Mouse (Mus musculus): ENCODE measurements around the gene Gm17455.

The Gm17455 gene

DNA sequence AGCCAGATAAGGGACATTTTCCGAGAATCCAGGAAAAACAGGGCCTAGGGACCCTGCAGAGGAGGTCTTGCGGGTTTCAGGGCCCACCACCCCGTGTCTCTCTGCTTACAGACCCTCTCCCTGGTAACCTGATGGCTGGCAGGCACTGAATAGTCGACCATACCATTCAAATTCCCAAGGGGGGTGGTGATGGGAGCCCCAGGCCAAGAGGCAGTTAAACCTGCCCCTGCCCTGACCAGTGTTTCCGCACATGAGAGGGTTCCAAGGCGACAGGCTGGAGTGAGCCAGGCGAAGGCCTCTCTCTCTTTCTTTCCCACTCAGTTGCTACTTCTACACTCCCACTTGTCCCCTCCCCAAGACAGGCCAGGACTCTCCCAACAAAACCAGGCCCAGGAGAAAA, at the start of gene Gm17455:
Gm17455 (plus strand) TSS at position 278 of the 400 bp plus-strand sequence.
- DNase-seq: no peak

DNA sequence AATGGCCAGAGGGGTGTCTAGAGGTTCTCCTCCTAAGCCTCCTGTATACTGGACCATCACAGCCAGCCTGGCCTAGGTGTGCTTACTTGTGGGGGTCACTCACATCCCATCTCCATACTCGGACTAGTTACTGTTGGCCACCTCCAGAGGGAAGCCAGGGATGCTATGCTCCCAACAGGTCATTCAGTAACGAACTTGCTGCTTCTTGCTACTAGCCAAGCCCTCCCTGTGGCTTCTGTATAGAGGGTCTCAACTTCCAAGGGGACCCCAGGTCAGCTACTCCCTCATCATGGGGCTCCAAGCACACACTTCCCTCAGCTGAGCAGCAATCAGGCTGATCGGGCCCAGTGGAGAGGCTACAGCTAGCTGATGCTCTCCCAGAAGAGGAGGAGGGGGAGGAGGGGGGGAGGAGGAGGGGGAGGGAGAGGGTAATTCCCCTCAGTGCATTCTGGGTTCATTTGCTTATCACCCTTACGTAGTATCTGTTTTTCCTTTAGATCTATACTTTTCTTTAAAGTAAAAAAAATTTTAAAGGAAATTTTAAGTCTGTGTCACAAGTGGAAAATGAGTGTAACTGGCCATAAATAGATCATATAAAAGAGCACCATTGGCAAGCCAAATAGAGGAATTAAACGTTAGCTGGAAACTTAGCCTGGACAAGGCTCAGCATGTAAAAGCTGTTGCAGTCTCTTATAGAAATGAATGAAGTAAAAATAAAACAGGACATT, 49.3 kb upstream of the Gm17455 start:
- no peak for DNase-seq

DNA sequence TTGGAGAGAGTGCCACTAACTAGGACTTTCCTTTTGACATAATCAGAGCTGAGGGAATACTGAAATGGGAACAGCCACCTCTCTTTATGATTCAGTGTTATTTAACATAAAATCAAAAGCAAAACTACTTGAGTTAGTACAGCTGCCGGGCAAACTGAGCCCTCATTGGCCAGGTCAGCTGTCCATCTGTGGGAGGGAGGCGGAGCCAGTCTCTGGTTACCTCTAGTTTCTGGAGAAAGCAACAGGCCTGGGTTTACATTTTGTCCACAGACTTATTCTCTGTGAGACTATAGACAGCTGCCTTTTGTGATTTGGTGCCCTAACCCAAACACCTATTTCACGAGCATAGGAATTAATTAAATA, 48.7 kb upstream of the Gm17455 start:
- peak; percentile 96 for DNase-seq

DNA sequence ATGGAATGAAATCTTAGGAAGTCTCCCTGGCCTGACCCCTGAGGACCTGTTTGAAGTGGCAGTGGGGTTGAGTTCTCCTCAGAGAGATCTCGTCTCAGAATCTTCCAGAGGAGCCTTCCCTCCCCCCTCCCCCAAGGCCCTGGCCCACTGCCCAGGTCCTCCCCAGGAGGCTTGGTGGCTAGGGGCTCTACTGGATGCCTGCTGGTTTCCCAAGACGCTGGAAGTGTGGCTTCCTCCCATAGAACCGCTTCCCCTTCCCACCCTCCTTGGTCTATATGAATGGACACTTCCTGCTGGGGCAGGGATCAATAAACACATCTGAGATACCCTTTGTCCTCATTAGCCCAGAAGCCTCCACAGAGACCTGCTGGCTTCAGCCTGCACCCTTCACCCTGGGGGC, 48.3 kb upstream of the Gm17455 start:
- peak; percentile 57 for DNase-seq

DNA sequence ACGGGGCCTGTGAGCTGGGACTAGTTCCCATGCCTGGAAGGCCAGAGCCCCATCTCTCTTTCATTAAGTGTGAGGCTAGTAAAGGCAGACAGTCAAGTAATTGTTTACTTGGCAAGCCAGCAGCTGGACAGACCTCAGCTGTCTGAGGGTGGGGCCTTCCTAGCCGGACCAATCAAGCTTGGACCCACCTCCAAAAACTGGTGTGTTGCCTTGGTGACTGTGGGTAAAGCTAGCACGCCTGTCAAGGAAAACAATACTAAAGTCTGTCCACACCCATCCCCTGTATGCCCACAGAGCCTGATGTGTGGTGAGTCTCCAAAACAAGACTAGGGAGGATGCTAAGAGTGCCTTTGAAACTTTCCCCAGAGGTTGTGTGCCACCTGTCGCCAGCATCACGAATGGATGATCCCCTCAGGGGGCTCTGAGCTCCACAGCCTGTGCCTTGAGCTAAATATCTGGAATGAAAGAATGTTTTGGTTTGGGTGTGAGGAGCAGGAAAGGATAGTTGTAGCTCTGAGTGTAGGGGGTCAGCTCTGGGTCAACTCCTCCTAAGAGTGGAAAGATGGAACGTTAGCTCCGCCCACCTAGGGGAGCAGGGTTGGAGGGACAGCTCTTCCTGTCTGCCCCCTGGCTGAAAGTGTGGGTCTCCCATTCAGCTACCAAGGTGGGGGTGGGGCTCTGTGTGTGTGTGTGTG, 47.6 kb upstream of the Gm17455 start:
- peak; percentile 95 for DNase-seq

DNA sequence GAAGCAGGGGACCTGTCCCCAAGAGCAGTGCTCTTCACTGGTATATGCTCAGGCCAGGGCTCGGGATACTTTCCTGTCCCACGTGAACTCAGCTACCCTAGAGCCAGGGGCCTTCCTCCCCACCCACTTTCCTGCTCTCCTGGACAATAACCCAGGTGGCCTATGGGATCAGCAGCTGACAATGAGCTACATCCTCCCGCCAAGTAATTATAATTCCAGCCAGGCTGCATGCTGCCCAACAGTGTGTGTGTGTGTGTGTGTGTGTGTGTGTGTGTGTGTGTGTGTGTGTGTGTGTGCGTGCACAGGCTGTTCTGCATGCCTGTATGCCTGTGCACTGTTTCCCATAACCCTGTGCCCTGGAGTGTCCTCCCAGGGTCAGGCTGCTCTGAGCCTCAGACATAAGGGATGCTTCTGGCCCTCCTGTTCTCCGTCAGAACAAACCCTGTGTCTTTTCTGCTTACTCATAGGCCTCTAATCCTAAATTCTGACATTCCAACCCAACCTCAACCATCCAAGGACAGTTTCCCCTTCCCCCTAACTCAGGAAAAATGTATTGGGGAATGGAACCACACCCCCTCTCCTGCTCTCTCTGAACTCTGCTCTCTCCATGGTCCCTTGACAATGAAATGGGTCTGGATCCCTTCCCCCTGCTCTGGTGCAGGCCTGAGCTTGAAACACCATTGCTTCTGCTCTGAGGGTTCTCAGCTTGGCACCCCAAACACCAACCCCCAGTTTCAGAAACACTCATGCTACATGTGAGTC, 46.1 kb upstream of the Gm17455 start:
- DNase-seq: peak; percentile 46

DNA sequence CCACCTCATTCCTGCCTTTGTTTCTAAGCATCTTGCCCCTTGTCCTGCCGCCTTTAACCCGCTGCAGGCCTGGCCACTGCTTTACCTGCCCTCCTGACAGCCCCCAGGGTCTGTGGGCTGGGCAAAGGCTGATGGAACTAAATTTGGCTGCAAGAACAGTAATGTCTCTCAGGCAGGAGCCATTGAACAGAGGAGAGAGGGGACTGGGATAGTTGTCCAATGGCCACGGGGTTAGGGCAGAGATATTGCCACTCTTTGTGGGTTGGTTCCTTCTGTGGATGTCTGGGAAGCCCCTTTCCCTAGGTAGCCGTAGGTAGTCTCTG, 45.6 kb upstream of the Gm17455 start:
- DNase-seq: no peak

DNA sequence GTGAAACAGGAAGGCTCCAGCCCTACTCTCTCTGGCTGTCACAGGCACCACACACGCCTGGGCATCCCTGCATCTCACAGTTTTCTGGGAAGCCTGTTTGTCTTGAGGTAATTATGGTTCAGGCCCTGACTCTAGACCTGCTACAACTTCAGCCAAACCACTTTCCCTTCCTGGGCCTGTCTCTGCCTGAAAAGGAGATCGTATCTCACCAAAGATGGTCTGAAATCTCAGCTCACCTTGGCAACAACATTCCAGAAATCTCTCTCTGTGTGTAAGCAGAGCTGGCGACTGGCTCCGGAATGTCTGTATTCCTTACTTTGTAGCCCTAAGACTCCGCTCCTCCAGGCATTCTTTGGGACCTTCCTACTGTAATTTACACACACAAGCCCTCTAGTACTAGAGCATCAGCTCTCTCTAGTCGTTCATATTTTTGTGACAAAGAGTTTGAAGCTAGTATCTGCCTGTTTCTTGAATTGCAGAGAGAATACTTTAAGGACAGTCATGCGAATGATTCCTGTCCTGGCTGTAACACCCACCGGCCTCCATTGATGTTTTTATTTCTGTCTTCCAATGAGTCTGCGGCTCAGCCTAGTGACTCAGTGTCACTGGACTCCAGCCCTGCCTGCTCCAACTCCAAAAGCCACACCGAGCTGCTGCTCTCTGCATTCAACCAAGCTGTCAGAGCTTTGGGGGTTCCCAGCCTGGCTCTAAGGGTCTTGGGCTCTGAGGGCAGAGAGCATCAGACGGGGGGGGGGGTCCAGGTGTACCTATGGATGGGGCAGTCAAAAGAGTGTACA, 44.4 kb upstream of the Gm17455 start:
- DNase-seq: no peak

DNA sequence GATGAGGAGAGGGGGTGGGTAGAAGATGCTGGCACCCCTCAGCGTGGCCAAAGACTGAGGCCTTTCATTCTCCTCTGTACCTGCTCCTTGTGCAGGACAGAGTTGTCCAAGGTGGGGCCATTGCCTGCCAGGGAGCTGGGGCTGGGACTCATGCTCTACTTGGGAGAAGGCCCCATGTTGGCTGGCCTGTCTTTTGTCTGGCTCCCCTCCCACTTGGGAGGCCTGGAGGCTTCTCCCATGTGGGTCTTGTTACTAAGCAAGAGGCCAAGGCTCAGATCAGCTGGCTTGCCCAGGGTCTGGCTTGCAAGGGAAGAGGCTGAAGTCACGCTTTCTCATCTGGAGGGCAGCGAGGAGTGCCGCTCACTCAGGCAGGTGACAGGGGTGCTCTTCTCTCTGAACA, 42.1 kb upstream of the Gm17455 start:
- DNase-seq: no peak

DNA sequence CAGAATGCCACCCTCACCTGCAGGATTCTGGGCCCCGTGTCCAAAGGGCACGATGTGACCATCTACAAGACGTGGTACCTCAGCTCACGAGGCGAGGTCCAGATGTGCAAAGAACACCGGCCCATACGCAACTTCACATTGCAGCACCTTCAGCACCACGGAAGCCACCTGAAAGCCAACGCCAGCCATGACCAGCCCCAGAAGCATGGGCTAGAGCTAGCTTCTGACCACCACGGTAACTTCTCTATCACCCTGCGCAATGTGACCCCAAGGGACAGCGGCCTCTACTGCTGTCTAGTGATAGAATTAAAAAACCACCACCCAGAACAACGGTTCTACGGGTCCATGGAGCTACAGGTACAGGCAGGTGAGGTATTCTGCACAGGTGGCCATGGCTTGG, 41.6 kb upstream of the Gm17455 start:
- DNase-seq: no peak

DNA sequence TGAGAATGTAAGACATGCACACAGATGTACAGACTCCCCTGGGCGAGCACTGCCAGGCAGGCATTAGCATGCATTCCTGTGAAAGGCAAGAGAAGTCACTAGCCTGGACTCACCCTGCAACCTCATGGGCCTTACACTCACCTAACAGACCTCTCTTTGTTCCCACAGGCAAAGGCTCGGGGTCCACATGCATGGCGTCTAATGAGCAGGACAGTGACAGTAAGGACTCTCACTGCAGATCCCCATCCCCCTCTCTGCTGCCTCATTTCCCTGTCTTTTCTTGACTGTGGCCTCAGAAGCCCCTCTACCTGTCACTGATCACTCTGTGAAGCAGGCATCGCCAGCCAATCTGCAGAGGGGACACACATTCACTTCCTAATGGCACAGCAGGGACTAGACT, 40.8 kb upstream of the Gm17455 start:
- no peak for DNase-seq

DNA sequence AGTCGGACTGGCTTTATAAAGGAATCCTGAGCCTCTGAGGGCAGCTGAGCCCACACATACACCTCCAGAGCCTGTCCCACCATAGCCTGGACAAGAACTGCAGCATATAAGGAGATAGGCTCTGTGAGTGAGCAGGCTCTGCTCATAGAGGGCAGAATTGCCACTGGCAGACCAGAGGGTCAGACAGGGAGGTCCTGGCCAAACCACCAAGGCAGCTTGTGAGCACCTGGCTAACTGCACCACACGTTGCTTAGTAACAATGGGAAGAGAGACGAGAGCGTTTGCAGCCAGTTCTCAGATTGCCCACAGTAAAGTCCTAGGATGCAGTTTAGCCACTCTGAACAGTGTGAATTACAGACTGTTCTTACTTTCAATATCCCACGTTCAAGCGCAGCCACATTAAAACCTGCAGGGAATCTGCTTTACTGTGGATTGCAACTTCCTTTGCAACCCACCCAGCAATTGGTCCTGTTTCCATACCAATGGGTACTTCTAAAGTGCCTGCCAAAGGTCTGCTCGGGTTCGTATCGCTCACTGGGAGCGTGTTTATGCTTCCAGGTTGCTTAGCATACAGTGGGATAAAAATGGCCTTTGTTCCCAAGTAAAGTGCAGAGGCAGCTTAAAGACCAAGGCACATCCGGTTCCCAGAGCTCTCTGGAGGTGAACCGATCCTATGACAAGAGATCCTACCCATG, 37.8 kb upstream of the Gm17455 start:
- no peak for DNase-seq

DNA sequence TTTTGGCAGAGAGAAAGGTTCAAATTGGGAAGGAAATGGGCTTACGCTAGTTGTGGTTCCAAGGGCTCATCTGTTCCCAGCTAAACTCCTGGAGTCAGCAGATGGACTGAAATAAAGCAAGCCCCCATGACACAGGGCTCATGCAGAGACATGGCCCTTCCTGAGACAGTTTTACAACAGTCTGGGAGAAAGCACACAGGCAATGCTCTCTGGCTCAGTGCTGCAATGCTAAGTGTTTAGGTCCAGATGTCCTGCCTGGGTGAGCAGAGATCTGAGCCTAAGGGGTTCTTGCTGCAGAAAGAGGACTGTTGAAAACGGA, 37.3 kb upstream of the Gm17455 start:
- DNase-seq: no peak

DNA sequence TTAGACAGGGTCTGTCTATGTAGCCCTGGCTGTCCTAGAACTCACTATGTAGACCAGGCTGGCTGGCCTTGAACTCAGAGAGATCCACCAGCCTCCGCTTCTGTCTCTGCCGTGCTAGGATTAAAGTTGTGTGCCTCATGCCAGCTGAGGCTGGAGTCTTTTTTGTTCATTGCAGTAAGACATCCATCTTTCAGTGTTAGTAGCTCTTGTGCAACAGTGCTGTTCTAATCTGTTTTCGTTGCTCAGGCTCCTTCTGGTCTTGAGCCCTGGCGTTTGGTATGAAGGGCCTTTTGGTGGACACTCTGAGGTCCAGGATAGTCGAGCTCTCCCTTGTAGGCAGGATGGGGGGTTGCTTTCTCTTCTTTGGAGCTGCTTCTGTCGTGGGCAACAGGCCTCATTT, 36.1 kb upstream of the Gm17455 start:
- DNase-seq: no peak

DNA sequence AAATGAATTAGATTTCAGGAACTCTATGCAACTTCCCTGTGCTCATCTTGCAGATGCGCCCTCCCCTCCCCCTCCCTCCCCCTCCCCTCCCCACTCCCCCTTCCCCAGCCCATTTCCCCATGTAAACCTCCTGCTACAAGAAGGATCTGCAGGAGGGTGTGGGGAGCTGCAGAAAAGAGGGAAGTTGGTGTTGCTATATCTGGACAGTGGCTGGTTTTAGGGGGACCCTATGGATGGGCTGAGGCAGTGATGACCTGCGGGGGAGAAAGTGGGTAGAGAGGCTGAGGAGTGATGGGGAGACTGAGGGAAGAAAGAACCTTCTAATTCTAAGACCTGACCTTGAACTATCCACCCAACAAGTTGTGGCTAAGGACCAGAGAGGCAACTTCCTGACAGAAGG, 32.4 kb upstream of the Gm17455 start:
- DNase-seq: no peak

DNA sequence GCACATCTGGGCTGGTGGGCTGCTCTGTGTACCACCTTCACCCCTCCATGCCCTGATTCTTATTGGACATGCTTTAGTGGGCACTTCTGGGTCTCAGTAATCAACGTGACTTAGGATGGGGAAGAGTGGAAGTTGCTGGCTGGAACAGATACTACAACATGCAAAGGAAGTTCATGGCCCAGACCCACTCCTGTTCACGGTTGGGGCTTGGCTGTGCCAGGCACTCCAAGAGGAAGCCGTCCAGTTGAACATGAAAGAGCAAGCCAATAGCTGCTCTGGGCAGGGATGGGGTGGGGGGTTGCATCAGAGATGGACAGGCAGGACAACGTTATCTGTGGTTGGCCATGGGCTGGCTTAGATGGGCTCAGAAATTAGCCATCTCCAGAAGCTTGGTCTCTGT, 31.6 kb upstream of the Gm17455 start:
- DNase-seq: no peak

DNA sequence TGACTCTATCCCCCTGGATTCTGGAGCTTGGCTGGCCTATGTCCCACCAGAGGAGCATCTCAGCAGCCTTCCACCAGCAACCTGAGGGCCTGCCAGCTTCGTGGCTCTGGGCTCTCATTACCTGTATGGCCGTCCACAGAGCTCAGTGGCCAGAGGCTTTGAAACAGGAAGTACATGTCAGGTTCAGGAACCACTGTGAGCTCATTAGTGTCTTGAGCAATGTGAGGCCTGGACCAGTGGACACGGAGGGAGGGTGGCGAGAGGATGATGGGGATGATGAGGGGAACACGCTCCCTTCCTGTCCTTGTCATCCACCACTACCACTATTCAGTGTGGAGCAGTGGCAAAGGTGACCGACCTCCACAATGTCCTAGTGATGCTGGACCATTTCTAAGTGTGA, 30.1 kb upstream of the Gm17455 start:
- DNase-seq: no peak

DNA sequence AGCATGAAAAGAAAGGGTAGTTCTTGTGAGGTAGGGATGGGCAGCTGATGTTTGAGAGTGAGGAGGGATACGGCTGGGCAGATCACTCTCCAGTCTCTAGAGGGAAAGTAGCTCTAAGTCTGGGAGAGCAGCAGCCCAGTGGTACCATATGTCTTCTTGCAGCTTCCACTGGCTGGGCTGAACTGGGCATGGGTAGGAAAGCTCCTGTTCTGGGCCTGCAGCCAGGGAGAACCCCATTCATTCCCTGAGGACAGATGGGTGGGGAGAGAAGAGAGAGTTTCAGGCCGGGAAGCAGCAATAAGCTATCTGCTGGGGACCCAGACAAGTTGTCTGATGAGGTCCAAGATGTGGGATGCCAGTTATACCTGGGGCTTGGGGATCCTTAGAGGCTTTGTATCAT, 29.4 kb upstream of the Gm17455 start:
- no peak for DNase-seq

DNA sequence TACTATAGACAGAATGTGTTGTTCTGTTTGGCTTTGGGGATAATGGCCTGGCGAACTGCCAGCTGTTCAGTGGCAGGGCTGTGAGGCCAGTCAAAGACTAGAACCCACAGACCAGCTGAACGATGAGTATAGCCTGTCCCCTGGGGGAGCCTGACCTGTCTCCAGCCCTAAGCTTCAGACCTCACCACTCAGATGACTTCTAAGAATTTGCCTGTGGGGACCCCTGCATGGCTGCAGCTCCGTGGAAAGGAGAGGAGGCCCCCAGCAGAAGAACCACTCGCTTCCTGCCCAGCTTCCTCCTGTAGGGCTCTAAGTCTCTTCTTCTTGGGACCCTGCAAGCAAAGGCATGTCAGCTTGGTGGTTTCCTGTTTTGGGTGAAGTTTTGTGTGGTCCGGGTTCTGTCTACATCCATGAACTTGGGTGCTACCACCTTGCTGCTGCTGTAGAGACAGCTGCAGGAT, 28.9 kb upstream of the Gm17455 start:
- no peak for DNase-seq

DNA sequence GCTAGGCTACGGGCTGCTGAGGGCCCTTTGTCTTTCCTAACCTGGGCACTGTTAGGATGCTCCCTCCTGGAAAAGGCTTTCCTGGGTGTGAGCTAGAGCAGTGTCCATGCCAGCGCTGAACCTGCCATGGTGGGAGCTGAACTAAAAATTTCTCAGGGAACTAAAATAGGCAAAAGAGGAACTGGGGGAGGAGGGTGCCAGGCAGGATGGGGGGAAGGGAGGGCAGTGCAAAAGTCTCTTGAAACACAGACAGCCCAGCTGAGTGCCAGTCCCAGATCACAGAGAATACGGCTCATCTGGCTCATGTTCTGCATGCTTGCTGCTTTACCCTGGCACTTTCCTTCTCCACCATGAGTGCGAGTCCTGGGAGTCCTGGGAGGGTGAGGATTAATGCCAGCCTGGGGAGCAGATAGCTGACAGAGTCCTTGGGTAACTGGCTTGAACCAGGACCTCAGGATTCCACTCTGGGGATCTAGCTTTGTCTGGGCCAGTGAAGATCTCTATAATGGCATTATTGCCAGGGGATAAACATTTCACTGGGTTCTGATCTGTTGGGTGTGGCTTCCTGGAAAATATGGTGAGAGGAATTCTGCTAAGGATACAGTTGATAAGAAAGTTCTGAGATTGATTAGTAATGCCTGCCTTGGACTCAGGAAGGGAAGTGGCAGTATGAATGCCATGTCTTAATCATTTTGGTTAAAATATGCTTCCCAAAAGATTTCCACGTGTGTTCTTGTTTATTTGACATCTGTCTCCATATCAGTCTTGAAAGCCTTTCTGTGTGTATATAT, 27.7 kb upstream of the Gm17455 start:
- peak; percentile 35 for DNase-seq

DNA sequence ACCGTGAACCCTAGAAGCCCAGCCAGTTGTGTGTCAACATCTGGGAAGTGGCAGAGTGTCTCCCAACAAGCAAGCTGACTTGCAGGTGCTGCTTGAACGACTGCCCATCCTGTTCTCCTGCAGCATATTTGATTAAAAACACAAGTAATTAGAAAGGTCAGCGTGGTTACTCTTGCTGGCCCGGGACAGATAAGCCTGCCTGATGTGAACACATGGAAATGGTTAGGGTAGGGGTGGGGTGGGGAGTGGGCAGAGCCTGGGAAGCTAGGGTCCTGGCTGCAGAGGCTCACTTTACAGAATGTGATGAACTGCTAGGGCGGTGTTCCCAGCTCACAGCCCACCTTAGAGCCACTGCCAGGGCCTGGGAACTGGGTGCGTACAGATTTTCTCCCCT, 26.0 kb upstream of the Gm17455 start:
- DNase-seq: no peak

All from lung, postnatal 10 days (tissue).